Mouse (Mus musculus) forebrain, embryonic 10.5 days (tissue): ENCODE results near the gene Prkch. TPM values are rescaled to one million over a fixed set of nuclear protein-coding genes. Genes with fewer than 3 reads are reported as not detected.
A peak's percentile ranks its signal among the peaks of the same experiment; 100 is the strongest.
"Not testable (repeated sequence)": the region's sequence is repeated elsewhere in the genome, so short reads cannot be mapped to it uniquely, and the experiment has no call there.

ENCODE experiments used
- DNase-seq: peaks from one replicate; pipeline ENCODE4 v3.0.0-alpha.2; 2017; ENCODE audit warnings: low spot score; ENCODE audit errors: extremely low spot score
- H3K27ac ChIP-seq: fragments of 300-500 bp; sonication (generic); 2 replicates; pipeline ENCODE4 v1.5.1; 2016; ENCODE audit warnings: mild to moderate bottlenecking
- H3K27me3 ChIP-seq: fragments of 300-500 bp; sonication (generic); 2 replicates; pipeline ENCODE4 v1.6.1; 2016; ENCODE audit warnings: mild to moderate bottlenecking; ENCODE audit not compliant: poor library complexity, severe bottlenecking
- H3K36me3 ChIP-seq: fragments of 300-500 bp; sonication (generic); replicated peaks from 2 replicates; pipeline ENCODE4 v1.6.1; 2016; ENCODE audit warnings: mild to moderate bottlenecking, moderate library complexity
- H3K4me1 ChIP-seq: fragments of 300-500 bp; sonication (generic); 2 replicates; pipeline ENCODE4 v1.6.1; 2016
- H3K4me3 ChIP-seq: fragments of 300-500 bp; sonication (generic); 2 replicates; pipeline ENCODE4 v1.5.1; 2016; ENCODE audit warnings: mild to moderate bottlenecking, moderate library complexity
- H3K9me3 ChIP-seq: fragments of 300-500 bp; sonication (generic); 2 replicates; pipeline ENCODE4 v1.6.1; 2016; ENCODE audit warnings: mild to moderate bottlenecking, moderate library complexity
- WGBS: fragments of 180-500 bp; shearing (Covaris S2); methylation state at CpG from one replicate; pipeline ENCODE4 v1.1.7; 2016; 5-methylcytosine and 5-hydroxymethylcytosine counted together
- polyA plus RNA-seq: library from polyadenylated mRNA; unstranded; fragments of >200 nt; fragmentation: Nextera tagmentation; extraction: Ambion mirVana; gene quantifications from 2 replicates; pipeline ENCODE4 v1.2.1, GENCODE M21; 2016

Gene Prkch
- polyA plus RNA-seq = 3.8 and 4.8 TPM in 2 replicates

GRCm38 (mm10) chr12:73584610-73585240 lies at the start of gene Prkch:
Gene Prkch (plus strand): TSS chr12:73584796.
- H3K27ac ChIP-seq = peak within 1 kb of the TSS; percentile 88
- DNase-seq = peak; percentile 80
- peak within 1 kb of the TSS; percentile 78 for H3K4me3 ChIP-seq
- under 1% methylated on average over 61 of the region's 61 CpGs for WGBS
- peaks cover 74% of the 10 kb centered on the region for H3K27me3 ChIP-seq
- no peaks in the 10 kb centered on the region for H3K36me3 ChIP-seq
- no peaks in the 10 kb centered on the region for H3K9me3 ChIP-seq
- H3K4me1 ChIP-seq = peaks cover 28% of the 10 kb centered on the region

GRCm38 (mm10) chr12:73537499-73538138 lies 47.0 kb upstream of the Prkch start:
- no peaks in the 10 kb centered on the region for H3K36me3 ChIP-seq
- peak overlapping the region; percentile 26 for H3K4me3 ChIP-seq
- H3K4me1 ChIP-seq = peaks cover 19% of the 10 kb centered on the region
- H3K27ac ChIP-seq = no peak overlapping the region
- 29% methylated on average over 17 of the region's 17 CpGs for WGBS
- DNase-seq = peak; percentile 39
- peaks cover 20% of the 10 kb centered on the region for H3K27me3 ChIP-seq
- no peaks in the 10 kb centered on the region for H3K9me3 ChIP-seq

- Histone ChIP-seq H3K27me3 (peaks cover 26% of the 10 kb centered on the region), H3K4me3 (peak overlapping the region; percentile 26), H3K4me1 (peaks cover 19% of the 10 kb centered on the region)
- WGBS = 55% methylated on average over 3 of the region's 3 CpGs
- not testable (repeated sequence) for H3K36me3 ChIP-seq, H3K27ac ChIP-seq, DNase-seq, H3K9me3 ChIP-seq
Measured at GRCm38 (mm10) chr12:73538139-73538508, 46.5 kb upstream of the Prkch start.

GRCm38 (mm10) chr12:73539151-73539550 lies 45.4 kb upstream of the Prkch start:
- Histone ChIP-seq H3K4me3 (peak overlapping the region; percentile 14; the same call in 1 of the 2 replicates), H3K9me3 (no peaks in the 10 kb centered on the region), H3K27me3 (peaks cover 36% of the 10 kb centered on the region), H3K4me1 (peaks cover 19% of the 10 kb centered on the region), H3K36me3 (no peaks in the 10 kb centered on the region), H3K27ac (no peak overlapping the region)
- DNase-seq = no peak
- WGBS = 42% methylated on average over 2 of the region's 2 CpGs

GRCm38 (mm10) chr12:73540402-73540801 lies 44.2 kb upstream of the Prkch start:
- H3K36me3 ChIP-seq = no peaks in the 10 kb centered on the region
- H3K4me3 ChIP-seq = no peak overlapping the region
- peaks cover 48% of the 10 kb centered on the region for H3K27me3 ChIP-seq
- DNase-seq = no peak
- H3K27ac ChIP-seq = no peak overlapping the region
- no peaks in the 10 kb centered on the region for H3K9me3 ChIP-seq
- WGBS = 91% methylated on average over 2 of the region's 2 CpGs
- H3K4me1 ChIP-seq = peaks cover 25% of the 10 kb centered on the region

GRCm38 (mm10) chr12:73543191-73543590 lies 41.4 kb upstream of the Prkch start:
- peaks cover 76% of the 10 kb centered on the region for H3K27me3 ChIP-seq
- peaks cover 33% of the 10 kb centered on the region for H3K4me1 ChIP-seq
- 88% methylated on average over 5 of the region's 5 CpGs for WGBS
- no peak overlapping the region for H3K4me3 ChIP-seq
- H3K27ac ChIP-seq = no peak overlapping the region
- no peaks in the 10 kb centered on the region for H3K9me3 ChIP-seq
- no peaks in the 10 kb centered on the region for H3K36me3 ChIP-seq
- DNase-seq = no peak

GRCm38 (mm10) chr12:73544736-73545671 lies 39.6 kb upstream of the Prkch start:
- no peak for DNase-seq
- peaks cover 89% of the 10 kb centered on the region for H3K27me3 ChIP-seq
- H3K4me1 ChIP-seq = peaks cover 34% of the 10 kb centered on the region
- peak overlapping the region; percentile 35; the same call in 1 of the 2 replicates for H3K27ac ChIP-seq
- H3K4me3 ChIP-seq = peak overlapping the region; percentile 53
- no peaks in the 10 kb centered on the region for H3K9me3 ChIP-seq
- WGBS = 16% methylated on average over 48 of the region's 48 CpGs
- no peaks in the 10 kb centered on the region for H3K36me3 ChIP-seq

- H3K9me3 ChIP-seq = no peaks in the 10 kb centered on the region
- 1% methylated on average over 55 of the region's 55 CpGs for WGBS
Measured at GRCm38 (mm10) chr12:73545672-73546085, 38.9 kb upstream of the Prkch start.

GRCm38 (mm10) chr12:73546086-73546711 lies 38.4 kb upstream of the Prkch start, which contains the start of gene Tmem30b:
Gene Tmem30b (minus strand): TSS chr12:73546392.
- Histone ChIP-seq H3K27me3 (peaks cover 100% of the 10 kb centered on the region), H3K36me3 (no peaks in the 10 kb centered on the region), H3K4me1 (peaks cover 34% of the 10 kb centered on the region), H3K4me3 (peak within 1 kb of the TSS; percentile 53), H3K9me3 (no peaks in the 10 kb centered on the region), H3K27ac (peak within 1 kb of the TSS; percentile 35; the same call in 1 of the 2 replicates)
- DNase-seq = no peak
- 3% methylated on average over 60 of the region's 61 CpGs for WGBS

More at GRCm38 (mm10) chr12:73545672-73546085, 38.9 kb upstream of the Prkch start:
- Histone ChIP-seq H3K27me3 (peaks cover 96% of the 10 kb centered on the region), H3K36me3 (no peaks in the 10 kb centered on the region), H3K4me3 (peak overlapping the region; percentile 53), H3K27ac (peak overlapping the region; percentile 35; the same call in 1 of the 2 replicates), H3K4me1 (peaks cover 34% of the 10 kb centered on the region)
- DNase-seq = no peak

- WGBS = 42% methylated on average over 10 of the region's 10 CpGs
- Histone ChIP-seq H3K27me3 (peaks cover 95% of the 10 kb centered on the region), H3K4me3 (no peak overlapping the region), H3K36me3 (no peaks in the 10 kb centered on the region), H3K4me1 (peaks cover 25% of the 10 kb centered on the region), H3K9me3 (no peaks in the 10 kb centered on the region), H3K27ac (no peak overlapping the region)
- no peak for DNase-seq
Measured at GRCm38 (mm10) chr12:73547646-73548045, 37.0 kb upstream of the Prkch start.

- no peaks in the 10 kb centered on the region for H3K9me3 ChIP-seq
- H3K27ac ChIP-seq = no peak overlapping the region
- no peak overlapping the region for H3K4me3 ChIP-seq
- DNase-seq = no peak
- peaks cover 25% of the 10 kb centered on the region for H3K4me1 ChIP-seq
- peaks cover 95% of the 10 kb centered on the region for H3K27me3 ChIP-seq
- 81% methylated on average over 8 of the region's 8 CpGs for WGBS
- H3K36me3 ChIP-seq = no peaks in the 10 kb centered on the region
Measured at GRCm38 (mm10) chr12:73548259-73548658, 36.3 kb upstream of the Prkch start.

GRCm38 (mm10) chr12:73554155-73554554 lies 30.4 kb upstream of the Prkch start:
- peak; percentile 66 for DNase-seq
- no peak overlapping the region for H3K4me3 ChIP-seq
- no peak overlapping the region for H3K27ac ChIP-seq
- WGBS = 6% methylated on average over 5 of the region's 5 CpGs
- no peaks in the 10 kb centered on the region for H3K36me3 ChIP-seq
- no peaks in the 10 kb centered on the region for H3K9me3 ChIP-seq
- H3K27me3 ChIP-seq = peaks cover 36% of the 10 kb centered on the region
- peaks cover 2% of the 10 kb centered on the region; the same call in 1 of the 2 replicates for H3K4me1 ChIP-seq
